Mouse (Mus musculus) spleen, postnatal 10 days (tissue): ENCODE results near the gene Mfsd11.
A peak's percentile ranks its signal among the peaks of the same experiment; 100 is the strongest.

Source experiments
- DNase-seq, 2 experiments: peaks; one replicate each; pipeline ENCODE4 v3.0.0; 2021 to 2022; ENCODE audit warnings: low spot score in 2 of 2

Mfsd11 gene

DNA sequence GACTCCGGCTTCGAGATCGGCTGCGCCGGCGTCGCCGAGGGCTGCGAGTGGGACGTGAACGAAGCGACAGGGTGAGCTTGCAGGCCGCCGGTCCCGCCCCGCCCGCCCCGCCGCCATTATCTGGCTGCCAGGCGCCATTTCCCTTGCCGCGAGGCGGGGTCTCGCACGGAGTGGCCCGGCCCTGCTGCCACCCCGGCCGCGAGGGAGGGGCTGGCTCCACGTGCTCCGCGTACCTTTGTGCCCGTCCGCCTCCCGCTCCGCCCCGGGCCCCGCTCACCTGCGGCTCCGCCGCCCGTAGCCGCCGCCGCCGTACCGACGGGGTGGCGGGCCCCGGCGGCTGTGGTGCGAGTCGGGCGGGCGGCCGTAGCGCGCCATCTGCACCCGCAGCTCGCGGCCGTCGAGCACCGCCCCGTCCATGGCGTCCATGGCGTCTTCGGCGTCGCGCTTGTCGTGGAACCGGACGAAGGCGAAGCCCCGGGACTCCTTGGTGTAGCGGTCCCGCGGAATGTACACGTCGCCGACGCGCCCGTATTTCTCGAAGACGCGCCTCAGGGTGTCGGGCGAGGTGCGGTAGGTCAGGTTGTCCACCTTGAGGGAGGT is at the start of gene Mfsd11:
Mfsd11 (plus strand) TSS at position 150 of the 600 bp plus-strand sequence.
- DNase-seq = peak; percentile 82 to 86

DNA sequence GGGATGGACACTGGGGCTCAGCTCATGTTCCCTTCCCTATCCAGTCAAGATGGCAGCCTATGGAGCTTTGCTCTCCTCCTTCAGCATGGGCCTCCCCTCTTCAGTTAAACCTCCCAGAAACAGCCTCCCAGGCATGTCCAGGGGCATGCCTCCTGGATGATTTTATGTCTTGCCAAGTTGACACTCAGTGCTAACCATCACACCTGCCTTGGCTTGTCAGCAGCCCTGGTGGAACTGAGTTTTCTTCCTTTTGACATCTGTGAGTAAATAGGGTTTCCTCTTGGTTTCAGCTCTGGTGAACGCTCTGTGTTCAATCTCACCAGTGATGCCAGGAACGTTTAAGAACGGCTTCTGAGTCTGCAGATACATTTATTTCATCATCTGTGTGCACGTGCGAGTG is 49.5 kb upstream of the Mfsd11 start:
- DNase-seq = no peak

DNA sequence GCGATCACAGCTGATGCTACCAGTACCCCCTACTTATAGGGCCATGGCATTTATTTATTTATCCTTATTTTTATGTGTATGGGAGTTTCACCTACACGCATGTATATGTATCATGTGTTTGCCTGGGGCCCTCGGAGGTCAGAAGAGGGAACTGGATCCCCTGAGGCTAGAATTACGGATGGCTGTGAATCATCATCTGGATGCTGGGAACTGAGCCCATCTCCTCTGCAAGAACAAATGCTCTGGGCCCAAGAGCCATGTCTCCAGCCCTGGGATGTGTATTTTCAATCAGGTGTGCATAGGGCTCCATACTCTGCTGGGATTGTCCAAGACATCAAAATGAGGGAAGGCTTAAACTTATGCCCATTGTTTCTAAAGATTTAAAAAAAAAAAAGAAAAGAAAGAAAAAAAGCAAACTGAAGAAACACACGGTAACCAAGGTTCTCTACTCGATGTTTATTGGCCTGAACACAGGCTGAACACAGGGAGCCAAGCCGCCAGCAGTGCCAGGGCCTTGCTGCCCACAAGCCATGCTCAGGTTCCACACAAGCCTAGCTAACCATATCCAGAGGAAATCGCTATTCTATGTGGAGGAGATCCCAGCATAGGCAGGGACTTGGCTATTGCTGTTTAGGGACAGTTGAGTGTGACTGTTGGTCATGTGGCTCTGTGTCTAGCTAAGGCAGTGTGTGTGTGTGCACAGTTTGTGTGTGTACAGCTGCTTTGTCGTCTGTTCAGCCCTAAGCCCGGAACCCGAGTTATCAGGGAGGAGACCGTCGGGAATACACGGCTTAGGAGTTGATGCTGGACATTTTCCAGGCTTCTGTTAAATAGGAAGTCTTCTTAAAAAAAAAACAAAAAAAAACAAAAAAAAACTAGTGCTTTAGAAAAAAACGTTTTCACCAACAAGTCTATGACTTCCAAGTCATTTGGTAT is 45.8 kb upstream of the Mfsd11 start:
- DNase-seq = no peak

DNA sequence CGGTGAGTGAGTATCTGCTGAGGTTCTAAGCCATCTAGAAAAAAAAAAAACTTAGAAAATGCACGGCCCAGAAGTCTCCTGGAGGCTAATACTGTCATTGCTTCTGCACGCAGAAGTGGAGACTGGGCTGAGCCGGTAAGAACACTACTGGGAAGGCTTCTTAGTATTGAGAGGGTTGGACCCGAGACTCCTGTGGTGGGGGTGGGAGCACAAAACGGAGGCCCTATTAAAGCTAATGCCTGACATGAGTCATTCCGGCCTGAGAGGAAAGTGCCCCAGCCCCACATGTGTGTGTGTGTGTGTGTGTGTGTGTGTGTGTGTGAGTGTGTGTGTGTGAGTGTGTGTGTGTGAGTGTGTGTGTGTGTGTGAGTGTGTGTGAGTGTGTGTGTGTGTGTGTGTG is 45.1 kb upstream of the Mfsd11 start:
- DNase-seq = no peak

DNA sequence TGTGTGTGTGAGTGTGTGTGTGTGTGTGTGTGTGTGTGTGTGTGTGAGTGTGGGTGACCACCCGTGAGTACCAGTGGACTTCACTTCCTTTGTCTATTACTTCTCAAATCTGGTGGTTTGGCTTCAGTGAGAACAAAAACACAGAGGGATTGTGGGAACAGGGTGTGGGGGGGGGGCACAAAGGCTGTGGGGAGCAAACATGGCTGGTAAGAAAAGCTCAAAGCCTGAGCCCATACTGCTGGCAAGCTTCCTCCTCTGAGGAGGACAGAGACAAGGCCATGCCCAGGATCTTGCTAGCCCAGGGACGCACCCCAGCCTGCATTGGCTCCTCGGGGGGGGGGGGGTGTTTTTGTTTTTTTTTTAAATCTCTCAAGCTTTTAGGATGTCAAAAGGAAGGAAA is 44.7 kb upstream of the Mfsd11 start:
- no peak for DNase-seq

DNA sequence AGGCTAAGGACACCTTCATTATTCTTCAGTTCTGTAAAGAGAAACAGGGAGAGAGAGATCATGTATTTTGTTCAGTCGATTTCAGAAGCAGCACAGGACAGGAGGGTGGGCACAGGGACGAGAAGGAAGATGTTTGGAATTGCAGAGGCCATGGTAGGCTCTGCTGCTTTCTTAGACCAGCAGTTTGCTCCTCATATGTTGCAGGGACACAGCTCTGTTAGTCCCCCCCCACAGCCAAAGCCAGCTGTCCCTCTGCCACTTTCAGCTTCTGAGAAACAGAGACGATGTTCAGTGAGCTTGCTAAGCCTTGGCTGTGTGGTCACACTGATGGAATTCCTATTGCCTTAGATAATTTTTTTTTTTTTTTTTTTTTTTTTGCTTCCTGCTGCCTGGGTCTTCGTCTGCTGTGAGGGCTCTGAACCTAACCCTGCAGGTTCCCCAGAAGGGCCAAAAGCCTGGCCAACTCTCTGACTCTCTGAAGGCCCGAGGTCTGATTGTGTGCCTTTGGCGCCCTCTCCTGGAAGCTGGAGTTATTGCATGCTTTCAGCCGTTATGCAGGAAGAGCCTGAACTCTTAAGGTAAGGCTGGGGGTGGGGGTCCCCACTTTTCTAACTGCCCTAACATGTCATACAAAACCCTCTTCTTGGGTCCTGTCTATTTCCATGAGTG is 44.2 kb upstream of the Mfsd11 start:
- DNase-seq = peak; percentile 70 to 84

DNA sequence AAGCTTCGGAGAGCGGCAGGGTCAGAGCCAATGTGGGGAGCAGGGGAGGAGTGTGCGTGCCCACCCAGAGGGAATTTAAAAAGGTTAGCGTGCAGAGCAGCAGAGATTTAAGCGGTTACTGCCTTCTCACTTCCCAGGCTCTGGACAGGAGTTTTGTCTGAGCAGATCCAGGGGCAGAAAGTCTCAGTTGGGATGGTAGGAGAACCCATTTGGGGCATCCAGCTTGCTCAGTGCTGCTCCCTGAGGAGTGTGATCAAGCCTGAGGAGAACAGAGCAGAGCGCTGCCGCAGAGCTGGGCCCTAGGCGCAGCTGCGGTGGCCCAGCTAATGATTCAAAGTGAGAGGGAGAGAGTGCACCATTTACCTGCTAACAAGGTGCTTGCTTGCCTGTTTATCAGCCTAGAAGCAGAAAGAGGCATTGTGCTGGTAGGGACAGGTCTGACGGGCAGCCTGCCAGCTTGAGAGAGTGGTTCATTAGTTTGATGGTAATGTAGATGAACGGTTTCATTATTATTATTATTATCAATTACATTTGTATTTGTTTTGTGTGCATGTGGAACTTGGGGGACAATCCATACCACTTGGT is 43.3 kb upstream of the Mfsd11 start:
- DNase-seq = no peak

DNA sequence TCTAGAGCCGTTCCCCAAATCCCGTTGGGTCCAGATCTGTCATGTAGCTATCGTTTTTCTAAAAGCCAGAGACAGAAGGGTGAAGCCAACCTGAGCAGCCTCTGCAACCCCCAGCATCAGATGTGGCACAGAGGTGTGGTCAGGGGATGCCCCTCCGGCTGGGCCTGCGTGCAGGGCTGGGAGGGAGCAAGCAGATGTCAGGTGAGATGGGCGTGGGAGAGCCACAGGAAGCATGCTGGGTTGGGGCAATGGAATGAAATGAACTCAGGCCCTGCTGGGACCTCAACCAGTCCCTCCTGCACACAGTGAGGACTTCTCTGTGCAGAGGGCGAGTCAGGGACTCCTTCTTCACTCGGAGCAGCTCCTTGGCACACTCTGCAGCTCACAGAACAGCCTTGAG is 42.7 kb upstream of the Mfsd11 start:
- DNase-seq = no peak

DNA sequence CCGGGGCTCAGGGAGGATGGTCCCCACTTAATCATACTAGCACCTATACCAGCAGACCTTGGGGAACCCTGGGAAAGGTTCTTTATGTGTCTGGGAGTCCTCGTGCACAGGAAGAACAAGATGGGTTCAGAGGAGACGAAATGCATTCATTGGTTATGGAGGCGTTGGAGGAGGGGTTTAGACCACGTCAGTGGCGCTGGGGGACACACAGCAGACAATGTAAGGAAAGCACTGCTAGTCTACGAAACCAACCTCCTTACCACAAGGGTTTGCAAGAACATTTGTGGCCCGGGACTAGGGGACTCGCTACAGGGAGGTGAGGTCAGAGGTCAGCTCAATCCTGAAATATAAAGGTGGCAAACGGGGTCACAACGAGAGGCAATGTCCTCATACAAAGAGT is 41.7 kb upstream of the Mfsd11 start:
- no peak for DNase-seq

DNA sequence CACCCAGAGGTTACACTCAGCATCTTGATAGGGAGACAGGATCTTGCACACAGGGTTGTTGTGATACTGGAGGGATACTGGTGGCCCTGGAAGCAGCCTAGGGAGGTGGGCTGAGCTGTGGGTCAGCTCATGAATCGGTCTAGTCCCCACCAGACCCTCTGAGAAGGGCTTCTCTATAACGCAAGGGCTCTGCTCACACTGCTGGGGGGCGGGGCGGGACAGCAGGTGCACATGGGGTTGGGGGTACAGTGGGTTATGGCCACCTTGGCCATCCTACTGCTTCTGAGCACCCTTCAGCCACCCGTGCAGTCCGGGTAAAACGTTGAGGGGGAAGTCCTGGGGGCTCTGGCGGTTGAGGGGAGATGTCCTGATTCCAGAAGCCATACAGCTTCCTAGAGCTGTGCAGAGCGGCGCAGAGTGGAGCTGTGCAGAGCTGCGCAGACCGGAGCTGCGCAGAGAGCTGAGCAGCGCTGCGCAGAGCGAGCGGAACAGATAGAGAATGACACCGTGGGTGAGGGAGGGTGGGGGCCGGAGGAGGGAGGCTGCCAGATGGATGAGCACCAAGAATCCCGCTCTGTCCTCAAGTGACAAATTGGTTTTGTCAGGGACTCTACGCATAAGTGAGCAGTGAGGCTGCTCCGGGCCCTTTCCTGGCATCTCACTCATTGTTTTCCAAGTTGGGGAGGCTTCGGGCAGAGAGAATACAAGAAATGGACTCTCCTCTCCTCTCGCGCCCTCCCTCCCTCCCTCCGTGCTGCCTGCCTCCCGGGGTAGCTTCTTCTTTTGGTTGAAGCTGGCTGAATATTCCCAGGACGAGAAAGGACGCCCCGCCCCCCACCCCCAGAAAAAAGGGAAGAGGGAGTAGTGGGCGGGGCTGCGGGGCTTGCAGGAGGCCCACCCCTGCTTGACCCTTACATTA is 41.0 kb upstream of the Mfsd11 start:
- DNase-seq = peak in 1 of 2 experiments; percentile 49

DNA sequence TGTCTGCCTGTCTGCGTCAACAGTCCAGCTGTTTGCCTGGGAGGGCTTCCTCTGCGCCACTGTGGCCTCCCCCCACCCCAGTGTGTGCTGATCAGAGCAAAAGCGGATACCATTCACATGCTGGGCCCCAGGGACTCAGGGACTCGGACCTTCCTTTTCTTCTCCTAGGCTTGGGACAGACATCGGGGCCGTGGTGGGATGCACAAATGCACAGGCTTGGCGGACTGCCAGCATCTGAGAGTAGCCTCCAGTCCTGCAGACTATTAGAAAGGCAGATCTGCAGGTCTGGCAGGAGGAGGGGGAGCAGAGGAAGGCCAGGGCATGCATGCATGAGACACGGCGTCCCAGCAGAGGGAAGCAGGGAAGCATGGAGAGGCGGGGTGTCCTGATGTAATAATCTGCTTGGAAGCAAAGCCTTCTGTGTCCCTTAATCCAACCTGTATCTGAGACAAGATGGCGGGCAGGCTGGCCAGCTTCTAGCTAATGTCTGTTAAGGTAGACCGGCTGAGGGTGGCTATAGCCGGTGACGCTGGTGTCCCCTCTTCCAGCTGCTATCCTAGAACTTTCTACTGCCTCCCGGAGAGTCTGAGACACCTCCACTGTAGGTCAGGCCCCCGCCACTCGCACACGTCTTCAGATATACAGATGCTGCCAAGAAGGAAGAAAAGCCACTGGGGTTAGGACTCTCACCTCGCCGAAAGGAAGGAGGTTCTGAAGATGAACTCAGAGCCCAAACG is 39.3 kb upstream of the Mfsd11 start:
- no peak for DNase-seq

DNA sequence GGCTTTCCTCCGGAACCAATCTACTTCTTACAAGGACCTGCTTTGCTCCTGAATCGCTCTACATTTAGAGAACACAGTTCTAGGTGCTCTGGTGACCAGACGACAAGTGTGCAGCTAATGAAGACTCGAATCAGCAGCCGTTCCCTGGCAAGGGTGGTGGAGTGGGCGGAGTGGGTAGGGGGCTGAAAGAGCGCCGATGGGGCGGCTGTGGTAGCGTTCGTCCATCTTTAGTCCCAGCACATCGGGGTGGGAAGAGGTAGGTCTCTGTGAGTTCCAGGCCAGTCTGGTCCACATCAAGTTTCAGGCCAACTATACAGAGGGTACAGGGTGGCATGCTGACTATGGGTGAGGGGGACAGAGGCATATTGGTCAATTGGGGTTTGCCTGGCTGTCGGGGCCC is 38.6 kb upstream of the Mfsd11 start:
- no peak for DNase-seq

DNA sequence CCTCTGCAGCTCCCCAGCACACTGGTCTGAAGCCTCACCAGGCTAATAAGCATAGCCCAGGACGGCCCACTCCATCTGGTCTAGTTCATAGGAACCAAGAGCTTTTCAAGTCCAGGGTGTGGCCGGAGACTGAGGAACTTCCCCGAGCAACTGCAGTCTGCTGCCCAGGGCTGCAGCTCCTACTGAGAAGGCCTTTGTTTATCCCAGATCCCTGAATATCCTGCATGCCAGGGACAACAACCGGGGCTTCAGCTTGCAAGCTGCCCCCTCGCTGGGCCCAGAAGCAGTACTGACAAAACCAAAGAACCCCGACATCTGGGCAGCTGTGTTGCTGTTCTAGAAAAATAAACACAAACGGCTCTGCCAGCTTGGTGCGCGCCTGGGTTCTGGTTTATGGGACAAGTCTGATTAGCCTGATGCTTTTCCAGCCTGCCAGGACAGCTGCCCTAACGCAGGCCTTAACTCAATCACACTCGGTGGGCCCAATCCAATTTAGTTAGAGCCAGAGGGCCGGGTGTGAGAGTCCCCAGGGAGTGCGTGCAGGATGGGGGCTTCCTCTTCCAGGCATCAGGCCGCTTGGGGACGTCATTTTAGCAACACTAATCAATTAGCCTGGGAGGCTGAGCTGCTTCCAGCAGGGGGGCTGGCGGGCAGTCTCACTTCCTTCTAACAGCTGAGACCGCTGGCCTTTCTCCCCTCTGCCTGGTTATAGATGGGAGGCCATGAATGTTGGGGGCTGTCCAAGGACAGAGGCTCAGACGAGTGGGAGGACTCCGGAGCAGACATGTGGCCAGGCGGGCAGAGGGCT is 38.0 kb upstream of the Mfsd11 start:
- peak in 1 of 2 experiments; percentile 57 for DNase-seq

DNA sequence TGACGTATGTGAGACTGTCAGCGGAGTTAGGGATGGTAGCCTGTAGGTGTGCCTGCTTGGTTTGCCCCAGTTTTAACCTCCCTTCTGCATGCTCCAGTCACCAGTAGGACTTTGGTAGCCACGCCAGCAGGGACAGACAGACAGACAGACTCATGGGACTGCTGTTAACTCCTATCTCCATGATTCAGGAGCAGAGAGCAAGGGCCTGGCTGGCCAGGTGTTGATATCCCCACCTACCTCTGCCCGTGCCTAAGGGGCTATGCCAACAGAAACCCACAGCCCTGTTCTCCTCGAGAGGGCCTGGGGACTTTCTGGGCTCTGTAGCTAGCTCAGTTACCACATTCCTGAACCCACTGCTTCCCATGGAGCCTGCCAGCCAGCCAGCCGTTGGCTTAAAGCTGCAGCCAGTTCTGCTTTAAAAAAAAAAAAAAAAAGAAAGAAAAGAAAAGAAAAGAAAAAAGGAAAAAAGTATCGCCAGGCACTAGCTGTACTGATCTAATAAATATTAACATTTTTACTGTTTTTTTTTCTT is 37.3 kb upstream of the Mfsd11 start:
- DNase-seq = no peak

DNA sequence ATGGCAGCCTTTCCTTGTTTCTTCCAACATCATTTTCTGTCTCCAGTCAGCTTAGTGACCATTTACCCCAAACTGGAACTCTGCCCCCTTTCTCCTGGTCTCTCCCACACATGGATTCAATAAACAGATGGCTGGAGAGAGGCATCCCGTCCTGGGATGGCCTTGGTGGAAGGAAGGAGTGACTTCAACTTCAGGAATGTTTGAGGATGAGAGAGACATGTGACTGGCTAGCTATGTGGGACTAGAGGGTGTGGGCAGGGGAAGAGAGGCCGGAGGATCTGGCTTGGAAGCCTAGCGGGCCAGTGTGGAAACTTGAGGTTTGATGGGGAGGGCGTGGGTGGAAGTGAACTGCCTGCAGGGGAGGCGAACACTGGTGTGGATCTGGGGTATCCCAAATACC is 35.5 kb upstream of the Mfsd11 start:
- no peak for DNase-seq

DNA sequence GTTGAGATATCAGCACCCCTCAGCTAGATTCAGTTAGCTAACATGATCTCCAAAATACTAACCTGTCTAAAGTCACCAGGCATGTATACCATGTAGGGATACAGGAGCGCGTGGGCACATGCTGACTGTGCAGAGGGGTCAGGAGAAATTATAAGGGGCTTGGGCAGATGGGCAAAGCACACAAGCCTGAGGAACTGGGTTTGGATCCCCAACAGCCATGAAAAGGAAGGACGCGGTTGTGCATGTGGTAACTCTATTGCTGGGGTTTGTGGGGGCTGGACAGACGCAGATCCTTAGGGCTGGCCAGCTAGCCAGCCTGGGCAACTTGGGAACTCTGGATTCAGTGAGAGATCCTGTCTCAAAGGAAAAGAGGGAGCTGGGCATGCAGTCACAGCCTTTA is 34.7 kb upstream of the Mfsd11 start:
- DNase-seq = no peak

DNA sequence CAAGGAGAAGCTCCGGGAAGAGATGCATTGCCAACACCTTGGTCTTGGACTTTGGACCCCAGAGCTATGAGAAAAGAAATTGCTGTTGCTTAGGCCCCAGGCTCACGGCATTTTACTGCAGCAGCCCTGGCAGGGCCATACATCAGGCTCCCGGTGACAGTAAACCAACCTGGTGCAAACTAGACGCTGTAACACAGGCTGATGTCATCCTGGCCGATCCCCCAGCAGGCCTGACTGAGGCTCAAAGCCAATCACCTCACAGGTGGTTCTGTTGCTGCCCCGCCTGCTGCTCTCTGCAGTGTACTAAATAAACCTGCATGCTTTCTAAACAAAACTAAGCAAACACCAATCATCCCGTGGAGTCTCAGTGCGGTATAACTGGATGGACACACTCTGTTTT is 33.5 kb upstream of the Mfsd11 start:
- DNase-seq = no peak

DNA sequence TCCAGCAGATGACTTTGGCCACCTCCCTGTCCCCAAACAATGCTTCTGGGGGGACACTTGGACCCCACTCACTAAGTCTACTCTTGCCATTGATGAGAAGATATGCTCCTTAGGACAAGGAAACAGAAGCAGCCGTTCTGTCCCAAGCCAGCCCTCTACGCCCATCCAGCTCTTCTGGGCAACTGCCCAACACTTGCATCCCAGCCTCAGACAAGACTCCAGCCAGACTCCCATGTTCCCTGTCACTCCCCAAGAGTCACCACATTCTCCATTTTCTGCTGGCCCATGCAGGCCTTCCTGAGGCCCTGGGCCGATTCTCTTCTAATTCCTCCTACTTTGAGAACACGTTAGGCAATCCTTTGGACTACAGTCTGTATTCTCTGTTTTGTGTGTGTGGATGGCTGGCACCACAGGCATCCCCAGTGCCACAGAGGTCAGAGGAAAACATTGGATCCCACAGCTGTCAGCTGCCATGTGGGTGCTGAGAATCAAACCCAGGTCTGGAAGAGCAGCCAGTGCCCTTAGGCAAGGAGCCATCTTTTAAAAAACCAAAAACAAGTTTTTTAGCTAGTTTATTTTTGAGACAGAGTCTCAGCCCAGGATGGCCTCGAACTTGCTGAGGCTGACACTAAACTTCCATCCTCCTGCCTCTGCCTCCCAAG is 32.2 kb upstream of the Mfsd11 start:
- DNase-seq = no peak
